In genomic region chr4:32131819-32132218, GRCm38 (mm10) we compare ENCODE assay signal across 34 mouse cellular contexts.
"Had no signal": no experiment of that assay in that cellular context is flagged by ENCODE, and none has a peak within 500 bp of the region (broad histone marks: within the 10 kb centered on the region; RNA-seq: fewer than 3 reads in every experiment).

No protein-coding gene starts in this region.

- H3K4me2 ChIP-seq: heart, embryonic 11.5 days; heart, embryonic 12.5 days; heart, embryonic 13.5 days; heart, embryonic 15.5 days; hindbrain, embryonic 12.5 days; hindbrain, embryonic 13.5 days; hindbrain, embryonic 14.5 days; hindbrain, embryonic 15.5 days; kidney, embryonic 15.5 days had no signal

- H3K9ac ChIP-seq: heart, embryonic 12.5 days; heart, embryonic 13.5 days; heart, embryonic 15.5 days; hindbrain, embryonic 12.5 days; hindbrain, embryonic 13.5 days; hindbrain, embryonic 14.5 days; hindbrain, embryonic 15.5 days; kidney, embryonic 15.5 days had no signal

- H3K27ac ChIP-seq: heart, embryonic 10.5 days; heart, embryonic 13.5 days; heart, embryonic 15.5 days; hindbrain, embryonic 10.5 days; hindbrain, embryonic 12.5 days; hindbrain, embryonic 13.5 days; hindbrain, embryonic 14.5 days; hindbrain, embryonic 15.5 days; hindbrain, postnatal 0 days; kidney, embryonic 15.5 days; kidney, postnatal 0 days; layer of hippocampus, adult 2 months; left cerebral cortex, adult 2 months had no signal

- DNase-seq: heart, postnatal 10 days; heart, postnatal 14 days; heart, postnatal 36 days; heart, postnatal 4 days; kidney, adult 18-20 months; kidney, adult 2 months; kidney, adult 8-10 months; kidney, adult 9 months; kidney, postnatal 10 days; kidney, postnatal 14 days; kidney, postnatal 25 days; kidney, postnatal 36 days; kidney, postnatal 4 days; layer of hippocampus, adult 9-11 months; layer of hippocampus, postnatal 36 days had no signal

- ATAC-seq: hindbrain, embryonic 16.5 days; hindbrain, postnatal 0 days; inflammation-experienced regulatory T-cells, adult 6 months; intestine, embryonic 16.5 days; intestine, postnatal 0 days had no signal

- H3K4me3 ChIP-seq: heart, embryonic 10.5 days; heart, embryonic 12.5 days; heart, embryonic 13.5 days; heart, embryonic 15.5 days; hindbrain, embryonic 10.5 days; hindbrain, embryonic 12.5 days; hindbrain, embryonic 13.5 days; hindbrain, embryonic 15.5 days; kidney, embryonic 15.5 days; layer of hippocampus, adult 2 months; left cerebral cortex, adult 2 months had no signal

- H3K27me3 ChIP-seq: heart, embryonic 12.5 days; heart, embryonic 13.5 days; heart, embryonic 15.5 days; hindbrain, embryonic 12.5 days; hindbrain, embryonic 13.5 days; hindbrain, embryonic 15.5 days; kidney, embryonic 15.5 days had no signal

- H3K9me3 ChIP-seq: heart, embryonic 10.5 days; heart, embryonic 12.5 days; heart, embryonic 13.5 days; heart, embryonic 15.5 days; hindbrain, embryonic 10.5 days; hindbrain, embryonic 12.5 days; hindbrain, embryonic 13.5 days; hindbrain, embryonic 15.5 days; kidney, embryonic 15.5 days had no signal

- H3K36me3 ChIP-seq: heart, embryonic 10.5 days; heart, embryonic 12.5 days; heart, embryonic 13.5 days; heart, embryonic 15.5 days; hindbrain, embryonic 10.5 days; hindbrain, embryonic 12.5 days; hindbrain, embryonic 13.5 days; hindbrain, embryonic 15.5 days; kidney, embryonic 15.5 days had no signal

- H3K4me1 ChIP-seq: heart, embryonic 10.5 days; heart, embryonic 12.5 days; heart, embryonic 13.5 days; heart, embryonic 15.5 days; hindbrain, embryonic 12.5 days; hindbrain, embryonic 13.5 days; hindbrain, embryonic 15.5 days; kidney, embryonic 15.5 days had no signal
